Mouse (Mus musculus) hematopoietic stem cell, adult 5-6 weeks (primary cell): ENCODE measurements around the gene Pacsin2. TPM values are rescaled to one million over a fixed set of nuclear protein-coding genes. Genes with fewer than 3 reads are reported as not detected.
"Not testable (repeated sequence)": the region's sequence is repeated elsewhere in the genome, so short reads cannot be mapped to it uniquely, and the experiment has no call there.

ENCODE experiments used
- ATAC-seq, 2 experiments: fragments of 125-278 bp in 1 of 2; replicated peaks in 1 of 2; 2 replicates each; pipeline ENCODE4 v1.8.0; 2016 to 2017; ENCODE audit warnings: inconsistent platforms in 2 of 2, mild to moderate bottlenecking in 2 of 2, moderate number of reproducible peaks in 2 of 2, low read depth in 1 of 2, moderate TSS enrichment in 1 of 2; ENCODE audit not compliant: low FRiP score in 2 of 2, poor library complexity in 2 of 2, severe bottlenecking in 2 of 2, insufficient read depth in 1 of 2, low TSS enrichment in 1 of 2
- total RNA-seq: library from RNA; stranded (forward); fragments of 172-1452, 232-1000 nt; gene quantifications from 2 replicates; pipeline ENCODE4 v1.2.3, GENCODE M21; 2017

Gene Pacsin2
- total RNA-seq, 1 experiment from 2014 or later, result 83.5 TPM

GRCm38 (mm10) chr15:83368261-83368660 lies 96.1 kb downstream of the Pacsin2 start:
- no peak for ATAC-seq

- ATAC-seq, result peak; percentile 88 to 91
Measured at GRCm38 (mm10) chr15:83366933-83367552, 97.4 kb downstream of the Pacsin2 start.

- no peak for ATAC-seq
Measured at GRCm38 (mm10) chr15:83365697-83366096, 98.7 kb downstream of the Pacsin2 start.

GRCm38 (mm10) chr15:83364194-83364593 lies 100.2 kb downstream of the Pacsin2 start:
- ATAC-seq, result no peak

- not testable (repeated sequence) for ATAC-seq
Measured at GRCm38 (mm10) chr15:83362813-83363212, 101.6 kb downstream of the Pacsin2 start.

GRCm38 (mm10) chr15:83360899-83361298 lies 103.5 kb downstream of the Pacsin2 start:
- not testable (repeated sequence) for ATAC-seq

DNA sequence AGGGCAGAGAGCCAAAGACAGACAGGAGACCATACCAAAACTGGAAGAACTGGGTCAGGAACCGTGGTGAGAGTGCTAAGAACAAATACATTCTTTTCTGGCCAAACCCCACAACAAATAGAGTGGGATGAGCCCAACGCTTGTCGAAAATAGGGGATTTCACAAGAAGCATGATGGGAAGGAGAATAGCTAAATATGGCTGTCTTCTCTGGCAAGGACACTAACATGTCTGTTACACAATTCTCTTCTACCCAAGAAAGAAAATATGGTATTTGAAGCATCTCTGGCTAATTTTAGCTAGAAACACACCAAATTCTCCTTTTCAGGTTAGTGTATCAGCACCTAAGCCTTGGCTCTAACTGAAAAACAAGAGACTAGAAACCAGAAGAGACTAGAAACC lies 104.3 kb downstream of the Pacsin2 start:
- ATAC-seq, result no peak

GRCm38 (mm10) chr15:83358476-83358875 lies 105.9 kb downstream of the Pacsin2 start:
- ATAC-seq, result no peak

GRCm38 (mm10) chr15:83351546-83351945 lies 112.9 kb downstream of the Pacsin2 start:
- no peak for ATAC-seq

DNA sequence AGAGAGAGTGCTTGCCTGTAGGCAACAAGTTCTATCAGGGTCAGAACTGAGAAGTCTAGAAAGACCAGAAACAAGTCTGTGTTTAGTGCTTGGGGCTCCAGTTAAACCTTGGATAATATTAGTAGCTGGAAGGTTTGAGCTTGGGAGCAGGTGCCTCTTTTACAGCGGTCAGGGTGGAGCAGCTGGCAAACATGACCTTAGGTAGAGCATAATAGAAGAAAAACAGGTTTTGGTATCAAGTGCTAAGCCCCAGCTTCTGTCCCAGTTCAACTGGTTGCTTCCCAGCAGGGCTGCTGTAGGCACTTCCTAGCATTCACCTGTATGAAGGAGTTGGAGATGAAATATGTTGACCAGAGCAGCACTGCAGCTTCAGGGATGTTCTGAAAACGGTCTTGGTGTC lies 113.5 kb downstream of the Pacsin2 start:
- ATAC-seq, result no peak

- ATAC-seq, result peak; percentile 78 to 95
Measured at GRCm38 (mm10) chr15:83349954-83350711, 114.3 kb downstream of the Pacsin2 start, which contains the start of gene Arfgap3. TSS of gene Arfgap3 (minus strand) at chr15:83350247.

DNA sequence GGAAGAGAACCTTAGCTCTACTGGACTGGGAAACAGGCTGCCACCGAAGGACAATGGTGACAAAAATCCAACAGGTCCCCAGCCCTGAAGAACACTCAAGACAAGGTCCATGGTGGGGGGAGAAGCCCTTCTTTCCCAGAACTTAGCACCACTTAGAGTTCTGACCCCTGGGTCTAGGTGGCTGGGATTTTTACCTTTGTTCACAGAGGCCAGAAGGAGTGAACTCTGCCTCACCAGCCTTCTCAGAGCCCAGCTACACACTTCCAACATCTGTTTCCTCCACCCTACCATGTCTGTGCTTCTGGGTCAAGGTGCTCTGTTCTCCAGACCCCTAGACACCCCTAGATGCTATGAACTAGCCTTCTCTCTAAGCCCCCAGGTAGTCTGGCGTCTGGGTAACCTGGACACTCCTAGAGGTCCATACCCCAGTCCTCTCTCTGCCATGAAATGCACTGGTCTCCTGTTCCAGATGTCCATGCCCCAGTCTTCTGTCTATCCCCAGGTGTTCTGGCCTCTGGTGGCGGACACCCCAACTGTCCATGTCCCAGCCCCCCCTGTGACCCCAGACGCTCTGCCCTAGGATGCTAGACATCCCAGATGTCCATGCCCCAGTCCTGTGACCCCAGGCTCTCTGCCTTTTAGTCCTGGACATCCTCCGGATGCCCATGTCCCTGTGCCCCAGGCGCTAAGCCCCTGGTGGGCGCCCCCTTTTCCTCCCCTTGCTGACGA lies 115.0 kb downstream of the Pacsin2 start:
- 0 out of 4 replicates have a peak, but pooled peaks of 1 of the 2 experiments have one; percentile 3 for ATAC-seq

DNA sequence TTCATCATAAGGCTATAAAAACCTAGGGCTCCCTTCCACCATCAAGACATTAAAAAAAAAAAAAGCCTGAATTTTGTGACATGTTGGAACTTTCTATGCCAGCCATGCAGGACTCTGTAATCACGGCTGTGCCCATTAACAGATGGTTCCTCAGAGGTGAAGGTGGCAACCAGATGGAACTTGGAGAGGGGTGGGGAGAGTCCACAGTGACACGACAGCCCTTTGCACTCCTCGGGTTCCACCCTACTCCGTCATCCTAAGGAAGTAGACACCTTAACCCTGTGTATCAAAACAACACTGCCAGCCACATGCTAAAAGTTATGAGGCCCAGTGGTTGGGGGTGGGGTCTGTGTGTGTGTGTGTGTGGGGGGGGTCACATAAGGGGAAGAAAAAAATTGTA lies 115.7 kb downstream of the Pacsin2 start:
- no peak for ATAC-seq

DNA sequence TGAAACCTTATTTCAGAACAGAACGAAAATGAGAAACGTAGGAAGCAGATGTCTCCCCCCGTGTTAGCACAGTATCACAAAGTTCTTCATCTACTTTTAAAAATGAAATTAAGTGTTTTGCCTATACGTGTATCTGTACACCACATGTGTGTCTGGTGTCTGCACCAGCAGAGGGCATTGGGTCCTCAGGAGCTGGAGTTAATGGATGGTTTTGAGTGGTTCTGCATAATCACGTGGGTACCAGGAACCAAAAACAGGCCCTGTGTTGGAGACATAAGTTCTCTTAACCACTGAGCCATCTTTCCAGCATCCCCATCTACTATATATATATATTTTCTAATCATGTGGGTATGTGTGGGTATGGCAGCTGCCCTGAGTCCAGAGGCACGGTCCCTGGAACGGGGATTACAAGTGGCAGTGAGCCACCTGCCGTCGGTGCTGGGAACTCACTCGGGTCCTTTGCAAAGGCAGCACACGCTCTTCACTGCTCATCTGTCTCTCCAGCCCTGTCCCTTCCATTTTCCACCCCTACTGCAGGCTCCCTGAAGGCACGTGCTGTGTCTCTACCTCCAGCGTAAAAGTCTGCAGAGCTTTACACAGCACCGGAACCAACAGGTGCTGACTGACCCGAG lies 118.4 kb downstream of the Pacsin2 start:
- ATAC-seq, result no peak

GRCm38 (mm10) chr15:83344956-83345355 lies 119.5 kb downstream of the Pacsin2 start:
- no peak for ATAC-seq

DNA sequence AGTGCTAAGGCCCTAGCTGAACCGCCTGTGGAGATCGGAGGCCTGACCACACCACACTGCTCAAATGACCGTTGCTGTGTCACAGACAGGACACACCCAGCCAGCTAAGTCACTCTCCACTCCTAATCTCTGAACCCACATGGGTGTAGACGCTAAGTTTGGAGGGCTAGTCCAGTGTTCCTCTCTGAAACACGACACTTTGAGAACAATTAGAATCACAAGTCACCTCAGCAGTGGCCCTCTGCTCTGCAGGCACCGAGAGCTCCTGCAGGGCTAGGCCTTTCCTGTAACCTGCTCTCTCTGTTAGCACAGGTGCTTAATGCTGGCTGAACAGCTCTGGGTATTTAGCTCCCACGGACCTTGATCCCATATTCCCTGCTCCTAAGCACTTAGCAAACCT lies 120.2 kb downstream of the Pacsin2 start:
- ATAC-seq, result no peak

DNA sequence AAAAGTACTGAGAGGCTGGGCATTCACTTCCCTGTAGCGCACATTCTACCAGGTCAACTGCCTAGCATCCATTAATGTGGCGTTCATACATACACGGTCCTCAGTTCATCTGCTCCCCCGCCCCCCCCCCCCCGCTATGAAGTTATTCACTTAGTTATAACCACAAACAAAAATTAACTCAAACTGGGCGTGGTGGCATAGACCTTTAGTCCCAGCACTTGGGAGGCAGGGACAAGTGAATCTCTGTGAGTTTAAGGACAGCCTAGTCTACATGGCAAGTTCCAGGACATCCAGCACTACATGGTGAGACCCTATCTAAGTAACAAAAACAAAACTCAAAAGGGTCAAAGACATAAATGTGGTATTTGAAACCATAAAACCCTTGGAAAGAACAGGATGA lies 125.5 kb downstream of the Pacsin2 start:
- ATAC-seq, result no peak
